Mouse (Mus musculus) regulatory T cell (primary cell): ENCODE data around the gene Tmem86b.
"Not testable (repeated sequence)": the region's sequence is repeated elsewhere in the genome, so short reads cannot be mapped to it uniquely, and the experiment has no call there.

ENCODE experiments used
- in situ Hi-C: fragments of 300-600 bp; cut with MboI, MseI; formaldehyde crosslinking; loops from one replicate; pipeline ENCODE4 v1.15.1; 2025; ENCODE audit warnings: high pct_unique_total_duplicates

The Tmem86b gene

GRCm38 (mm10) chr7:4647992-4648391, 16.8 kb upstream of the Tmem86b start:
- in situ Hi-C loops = no loop called here

- in situ Hi-C loops = no loop called here
Measured at GRCm38 (mm10) chr7:4647291-4647690, 16.1 kb upstream of the Tmem86b start.

DNA sequence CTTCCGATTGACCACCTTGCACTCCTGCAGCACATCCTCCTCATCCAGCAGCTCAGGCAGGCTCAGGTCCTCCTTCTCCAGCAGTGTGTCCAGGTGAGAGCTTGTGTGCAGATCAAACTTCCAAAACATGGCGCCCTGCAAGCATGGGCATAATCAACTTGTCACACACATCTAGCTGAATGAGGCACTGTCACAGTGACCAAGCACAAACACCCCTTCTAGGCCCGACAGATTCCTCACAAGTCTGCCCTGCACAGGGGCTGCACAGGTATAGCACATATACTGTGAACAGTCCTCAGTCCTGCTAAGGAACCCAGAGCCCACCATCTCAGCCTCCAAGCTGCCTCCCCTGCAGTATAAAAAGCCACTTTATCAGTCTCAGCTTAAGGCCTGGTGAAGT, 15.6 kb upstream of the Tmem86b start:
- in situ Hi-C loops = no loop called here

DNA sequence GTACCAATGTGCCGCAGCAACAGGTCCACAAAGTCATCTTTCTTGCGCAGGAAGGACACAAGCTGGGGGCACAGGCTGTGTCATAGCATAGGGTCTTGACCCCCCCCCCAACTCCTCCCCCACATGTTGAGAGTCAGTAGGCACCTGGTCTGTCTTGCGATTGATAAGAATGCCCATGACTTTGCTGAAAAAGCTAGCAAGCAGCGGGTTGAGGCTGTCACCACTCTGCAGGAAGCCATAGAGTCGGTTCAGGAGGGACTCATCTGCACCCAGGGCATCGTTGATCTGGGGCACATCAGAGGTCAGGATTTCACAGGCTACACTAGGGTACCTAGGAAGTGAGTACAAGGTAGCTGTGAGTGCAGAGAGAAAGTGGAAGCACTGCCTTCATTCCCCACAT, 12.0 kb upstream of the Tmem86b start:
- in situ Hi-C loops = no loop called here

DNA sequence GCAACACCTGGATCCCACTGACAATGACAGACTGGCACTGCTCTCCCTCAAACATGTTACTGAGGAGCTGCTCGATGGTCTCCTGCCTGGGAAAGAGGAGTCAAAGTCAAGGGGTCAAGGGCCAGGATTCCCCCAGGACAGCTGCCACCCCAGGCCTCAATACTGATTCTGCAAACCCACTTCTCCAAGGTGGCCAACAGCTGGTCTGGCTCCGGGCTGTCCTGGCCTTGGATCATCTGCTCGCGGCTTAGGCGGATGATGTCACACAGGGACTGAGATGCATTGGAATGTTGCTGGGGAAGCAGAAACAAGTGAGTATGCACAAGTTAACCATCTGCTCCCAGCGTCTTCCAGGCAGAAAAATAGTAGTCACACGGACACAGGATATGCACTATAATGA, 10.7 kb upstream of the Tmem86b start:
- in situ Hi-C loops = no loop called here

DNA sequence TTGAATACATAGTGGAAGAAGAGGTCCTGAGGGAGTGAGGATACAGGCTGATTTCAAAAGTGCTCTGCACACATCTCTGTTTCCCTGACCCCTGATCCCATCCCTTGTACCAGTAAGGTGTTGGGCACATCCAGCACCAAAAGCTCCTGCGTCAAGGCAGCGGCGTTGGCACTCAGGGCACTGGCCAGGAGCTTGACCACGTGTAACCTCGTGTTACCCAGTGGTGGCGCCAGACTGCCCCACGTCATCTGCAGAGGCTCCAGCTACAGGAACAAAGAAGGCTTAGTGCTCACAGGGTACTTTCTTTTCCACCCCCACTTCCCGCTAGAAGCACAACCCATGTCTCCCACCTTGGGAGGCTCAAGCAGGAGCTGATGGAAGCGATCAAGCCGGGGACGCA, 9.9 kb upstream of the Tmem86b start:
- in situ Hi-C loops = no loop called here

- in situ Hi-C loops = no loop called here
Measured at GRCm38 (mm10) chr7:4636179-4636578, 5.0 kb upstream of the Tmem86b start.

DNA sequence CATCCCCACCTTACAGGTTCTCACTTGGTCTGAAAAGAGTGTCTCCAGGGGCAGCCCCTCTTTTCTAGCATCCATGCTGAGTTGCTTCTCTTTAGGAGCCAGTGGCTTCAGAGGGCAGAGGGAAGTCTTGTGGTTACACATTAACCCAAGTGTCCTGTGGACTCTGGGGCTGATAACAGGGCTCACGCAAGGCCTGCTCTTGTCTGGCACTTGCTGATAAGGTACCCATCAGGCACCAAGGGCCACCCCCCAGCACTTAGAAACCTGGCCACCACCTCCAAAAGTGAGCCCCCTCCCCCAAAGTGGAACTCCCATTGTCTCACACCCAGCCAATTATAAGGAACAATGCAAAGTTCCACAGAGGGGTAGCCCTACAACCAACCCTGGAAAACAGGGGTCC, 1.0 kb downstream of the Tmem86b start:
- in situ Hi-C loops = no loop called here

DNA sequence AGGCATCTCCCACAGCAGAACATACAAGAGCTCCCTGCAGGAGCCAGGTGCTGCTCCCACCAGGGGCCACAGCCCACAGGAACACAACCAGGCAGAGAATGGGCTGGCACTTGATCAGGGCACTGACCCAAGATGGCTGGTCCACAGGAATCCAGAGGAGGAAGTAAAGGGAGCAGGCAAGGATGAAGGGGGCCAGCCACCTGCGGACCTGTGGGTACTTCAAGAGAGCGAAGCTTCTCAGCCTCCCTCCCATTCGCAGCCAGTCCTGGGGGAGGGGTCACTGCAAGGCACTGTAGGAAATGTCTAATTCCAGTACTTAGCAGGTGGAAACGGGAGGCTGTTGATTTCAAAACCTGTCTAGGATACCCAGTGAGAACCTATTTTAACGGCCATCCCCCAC, 1.6 kb downstream of the Tmem86b start:
- in situ Hi-C loops = loop anchor here (5.0 kb wide), 2 partner anchors 53 to 77 kb away; no protein-coding TSS in a partner anchor

DNA sequence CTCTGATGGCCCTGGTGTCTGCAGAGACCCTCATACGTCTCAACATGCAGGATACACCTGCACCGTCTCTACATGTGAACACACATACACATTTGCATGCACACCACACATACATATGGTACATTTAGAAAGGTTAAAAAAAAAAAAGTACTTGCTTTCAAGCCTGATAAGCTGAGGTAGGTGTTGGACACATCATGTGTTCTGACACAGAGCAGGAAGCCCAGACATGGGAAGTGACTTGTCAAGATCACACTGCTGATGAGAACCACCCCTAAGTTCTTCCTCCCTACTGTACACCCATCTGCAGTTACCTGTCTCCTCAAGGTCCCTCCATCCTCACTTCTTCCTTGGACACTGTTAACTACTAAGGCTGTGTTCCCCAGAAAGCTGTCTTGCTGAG, 5.3 kb downstream of the Tmem86b start:
- in situ Hi-C loops = loop anchor here (5.0 kb wide), 2 partner anchors 56 to 74 kb away; no protein-coding TSS in a partner anchor

GRCm38 (mm10) chr7:4624343-4624742, 6.9 kb downstream of the Tmem86b start:
- in situ Hi-C loops = no loop called here

DNA sequence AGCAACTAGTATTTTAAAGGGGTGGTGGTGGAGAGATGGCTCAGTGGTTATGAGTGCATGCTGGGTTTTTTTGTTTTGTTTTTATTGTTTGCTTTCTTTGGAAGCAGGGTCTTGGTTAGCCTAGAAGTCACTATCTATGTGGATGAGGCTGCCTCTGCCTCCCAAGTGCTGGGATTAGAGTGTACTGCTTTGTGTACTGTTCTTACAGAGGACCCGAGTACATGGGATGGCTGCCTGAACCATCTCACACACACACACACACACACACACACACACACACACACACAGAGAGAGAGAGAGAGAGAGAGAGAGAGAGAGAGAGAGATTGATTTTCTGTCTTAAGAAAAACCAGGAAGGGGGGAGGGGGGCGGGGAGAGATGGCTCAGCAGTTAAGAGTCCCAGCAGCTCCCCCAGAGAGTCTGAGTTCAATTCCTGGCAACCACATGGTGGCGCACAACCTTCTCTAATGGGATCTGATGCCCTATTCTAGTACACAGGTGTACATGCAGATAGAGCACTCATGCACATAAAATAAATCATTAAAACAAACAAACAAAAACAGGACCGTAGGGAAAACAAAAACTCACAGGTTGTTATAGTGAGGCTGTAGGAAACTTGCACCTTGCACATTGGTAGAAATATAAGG, 7.6 kb downstream of the Tmem86b start:
- in situ Hi-C loops = no loop called here

DNA sequence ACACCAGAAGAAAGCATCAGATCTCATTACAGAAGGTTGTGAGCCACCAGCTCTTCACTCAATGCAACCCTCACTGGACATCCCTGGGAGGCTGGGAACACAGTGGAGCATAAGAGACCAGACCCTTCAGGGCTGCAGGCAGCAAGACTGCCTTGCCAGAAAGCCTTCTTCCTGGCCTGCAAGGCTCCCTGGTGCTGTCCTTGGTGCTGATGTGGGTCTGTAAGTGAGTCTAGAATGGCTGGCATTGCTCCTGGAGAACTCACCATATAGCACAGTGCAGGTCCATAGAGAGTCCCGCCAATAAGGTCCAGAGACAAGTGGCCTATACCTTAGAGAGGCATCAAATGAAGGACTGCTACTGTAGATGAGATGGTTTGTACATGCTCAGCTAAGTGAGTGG, 11.2 kb downstream of the Tmem86b start:
- in situ Hi-C loops = no loop called here

- in situ Hi-C loops = no loop called here
Measured at GRCm38 (mm10) chr7:4613740-4614403, 17.4 kb downstream of the Tmem86b start.

DNA sequence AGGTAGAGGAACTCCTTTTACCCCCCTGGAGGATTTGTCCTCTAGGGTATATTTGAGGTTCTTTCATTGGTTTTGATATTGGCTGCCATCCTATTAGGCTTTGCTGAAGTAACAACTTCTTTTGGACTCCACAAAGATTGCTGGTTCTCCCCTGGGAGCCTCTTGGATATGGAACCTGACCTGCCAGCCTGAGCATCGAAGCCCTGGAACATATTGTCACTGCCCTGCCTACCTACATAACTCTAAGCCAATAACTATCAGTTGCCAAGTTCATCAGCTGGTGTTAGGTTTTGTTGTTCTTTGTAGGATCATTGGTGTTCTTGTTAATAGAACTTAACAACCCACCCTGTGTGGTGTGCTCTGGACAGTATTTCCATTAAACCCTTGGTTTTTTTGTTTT, 18.3 kb downstream of the Tmem86b start:
- in situ Hi-C loops = no loop called here

DNA sequence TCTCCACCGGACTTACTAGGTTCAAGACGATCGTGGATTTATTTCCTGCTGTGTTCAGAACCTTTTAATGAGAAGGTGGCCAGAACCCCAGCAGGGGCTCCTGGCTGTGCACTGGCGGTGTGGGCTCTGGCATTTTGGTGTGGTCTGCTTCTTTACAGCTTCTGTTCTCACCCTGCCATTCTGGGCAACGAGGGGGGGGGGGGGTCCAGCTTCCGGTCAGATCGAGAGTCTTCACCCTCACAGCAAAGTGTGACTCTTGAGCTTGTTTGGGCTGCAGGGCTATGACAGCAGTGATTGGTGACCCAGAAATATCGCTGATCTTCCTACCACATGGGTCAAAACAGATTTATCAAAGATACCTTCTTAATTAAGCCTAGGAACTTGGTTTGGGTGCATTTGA, 18.8 kb downstream of the Tmem86b start:
- in situ Hi-C loops = no loop called here

DNA sequence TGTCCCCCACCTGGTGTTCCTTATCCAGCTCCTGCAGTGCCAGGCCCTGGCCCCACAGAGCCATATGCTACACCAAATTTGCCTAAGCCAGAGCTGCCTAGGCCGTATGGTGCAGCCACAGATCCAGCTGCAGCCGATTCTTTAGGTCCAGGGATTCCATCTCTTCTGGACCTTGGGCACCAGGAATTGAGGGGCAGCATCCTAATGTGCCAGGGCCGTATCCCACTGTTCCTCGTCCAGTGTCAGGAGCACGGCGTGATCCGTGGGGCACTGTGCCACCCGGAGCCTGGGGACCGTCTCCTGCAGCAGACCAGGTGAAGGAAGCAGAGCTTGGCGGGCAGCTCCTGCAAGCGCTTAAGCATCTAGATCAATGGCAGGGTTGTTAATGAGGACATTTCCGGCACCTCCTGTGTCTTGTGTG, 19.3 kb downstream of the Tmem86b start:
- in situ Hi-C loops = no loop called here

GRCm38 (mm10) chr7:4611511-4611910, 19.7 kb downstream of the Tmem86b start:
- in situ Hi-C loops = no loop called here

GRCm38 (mm10) chr7:4608002-4608401, 23.2 kb downstream of the Tmem86b start:
- in situ Hi-C loops = loop anchor here (5.0 kb wide), 1 partner anchor 36 kb away; no protein-coding TSS in a partner anchor

GRCm38 (mm10) chr7:4603873-4604272, 27.3 kb downstream of the Tmem86b start, which contains the start of gene Ptprh:
TSS of gene Ptprh (minus strand) at chr7:4604041.
- in situ Hi-C loops = no loop called here

- in situ Hi-C loops = no loop called here
Measured at GRCm38 (mm10) chr7:4602969-4603368, 28.3 kb downstream of the Tmem86b start.

GRCm38 (mm10) chr7:4597046-4597445, 34.2 kb downstream of the Tmem86b start:
- in situ Hi-C loops = not testable (repeated sequence)

DNA sequence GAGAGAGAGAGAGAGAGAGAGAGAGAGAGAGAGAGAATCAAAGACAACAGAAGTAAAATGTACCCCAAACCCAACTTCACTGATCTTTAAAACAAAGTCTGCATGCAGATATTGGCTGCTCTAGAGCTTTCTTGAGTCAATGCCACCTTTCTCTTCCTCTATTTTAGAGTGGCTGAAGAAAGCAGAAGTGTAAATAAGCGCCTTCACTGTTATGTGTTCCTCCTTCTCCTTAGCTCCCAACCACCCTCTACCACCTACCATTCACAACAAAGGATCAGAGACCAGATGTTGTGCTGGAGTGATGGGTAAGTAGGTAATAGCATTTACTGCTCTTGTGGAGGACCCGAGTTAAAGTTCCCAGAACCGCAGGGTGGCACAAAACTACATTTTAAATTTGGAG, 49.7 kb downstream of the Tmem86b start:
- in situ Hi-C loops = not testable (repeated sequence)
